Comparison of ENCODE assay signal across 34 mouse cellular contexts in genomic region chr1:172274116-172274515, GRCm38 (mm10). TPM values are rescaled to one million over a fixed set of nuclear protein-coding genes. Genes with fewer than 3 reads are reported as not detected.
DNase-seq lines count a peak whose midpoint lies in the region; ATAC-seq and TF ChIP-seq lines count a peak whose summit lies in the region.
"Had no signal": no experiment of that assay in that cellular context is flagged by ENCODE, and none has a peak within 500 bp of the region (broad histone marks: within the 10 kb centered on the region; RNA-seq: fewer than 3 reads in every experiment).

No protein-coding gene starts in this region.

- peak; percentile 23 for DNase-seq in gastrocnemius, adult 2 months
- DNase-seq in gastrocnemius, postnatal 14 days, result no peak
- DNase-seq in kidney, adult 8-10 months, result peak; percentile 28 to 38
- DNase-seq in kidney, adult 18-20 months, result no peak
- DNase-seq in liver, postnatal 0 days, result peak; percentile 13
- DNase-seq in ovary, postnatal 36 days (ENCODE audit: low spot score), result no peak
- DNase-seq: adrenal gland, postnatal 14 days; cerebellum, adult 8-10 months; embryo, embryonic 11 days; liver; lung, adult 18-20 months; lung, postnatal 4 days; thymus, adult 2 months; thymus, postnatal 36 days had no signal

- H3K4me1 ChIP-seq in liver, postnatal 0 days (ENCODE audit: insufficient read depth), result peaks cover 7% of the 10 kb centered on the region; the same call in 1 of the 2 replicates
- H3K4me1 ChIP-seq in liver, embryonic 12.5 days, result no peaks in the 10 kb centered on the region
- H3K4me1 ChIP-seq: embryonic facial prominence, embryonic 12.5 days had no signal

- ATAC-seq in liver, postnatal 0 days, result peak; percentile 50; the same call in 1 of the 2 replicates
- ATAC-seq in liver, embryonic 12.5 days, result no peak
- ATAC-seq: CD4-positive, CD25-positive, alpha-beta regulatory T cell, adult 4 months; forebrain, embryonic 16.5 days; hindbrain, embryonic 16.5 days; intestine, postnatal 0 days; lung, postnatal 0 days; midbrain, embryonic 13.5 days had no signal

- intact Hi-C loops in gastrocnemius, adult 2 months (cut with DNase I), result no loop called here
- intact Hi-C loops in gastrocnemius, postnatal 14 days (cut with DNase I; ENCODE audit: low total_unique reads), result no loop called here

- H3K36me3 ChIP-seq in liver, postnatal 0 days (replicated peaks; ENCODE audit: insufficient read depth, low read length), result no peaks in the 10 kb centered on the region
- H3K36me3 ChIP-seq in liver, embryonic 12.5 days, result no peaks in the 10 kb centered on the region
- H3K36me3 ChIP-seq: embryonic facial prominence, embryonic 12.5 days; hindbrain, embryonic 10.5 days; midbrain, embryonic 13.5 days; neural tube, embryonic 13.5 days had no signal

- H3K9me3 ChIP-seq in liver, postnatal 0 days (ENCODE audit: low read length), result no peaks in the 10 kb centered on the region
- no peaks in the 10 kb centered on the region for H3K9me3 ChIP-seq in liver, embryonic 12.5 days (replicated peaks)
- H3K9me3 ChIP-seq: embryonic facial prominence, embryonic 12.5 days; hindbrain, embryonic 10.5 days; megakaryocyte, embryonic 14.5 days; midbrain, embryonic 13.5 days; neural tube, embryonic 13.5 days had no signal

- H3K27me3 ChIP-seq in liver, postnatal 0 days (ENCODE audit: insufficient read depth, low read length), result no peaks in the 10 kb centered on the region
- no peaks in the 10 kb centered on the region for H3K27me3 ChIP-seq in liver, embryonic 12.5 days (replicated peaks)
- H3K27me3 ChIP-seq: embryonic facial prominence, embryonic 12.5 days; neural tube, embryonic 13.5 days had no signal

- H3K9ac ChIP-seq in liver, postnatal 0 days (replicated peaks), result no peak overlapping the region
- H3K9ac ChIP-seq in liver, embryonic 12.5 days, result no peak overlapping the region
- H3K9ac ChIP-seq: embryonic facial prominence, embryonic 12.5 days; midbrain, embryonic 13.5 days; neural tube, embryonic 13.5 days had no signal

- H3K27ac ChIP-seq in gastrocnemius, adult 2 months, result peak overlapping the region; percentile 72; the same call in 1 of the 2 replicates
- no peak overlapping the region for H3K27ac ChIP-seq in liver, postnatal 0 days (ENCODE audit: low read depth)
- no peak overlapping the region for H3K27ac ChIP-seq in liver, embryonic 12.5 days
- H3K27ac ChIP-seq: embryonic facial prominence, embryonic 12.5 days; hindbrain, embryonic 10.5 days; midbrain, embryonic 13.5 days; neural tube, embryonic 13.5 days had no signal

- no peak overlapping the region for H3K4me2 ChIP-seq in liver, postnatal 0 days (ENCODE audit: low read depth, low read length)
- H3K4me2 ChIP-seq in liver, embryonic 12.5 days, result no peak overlapping the region
- H3K4me2 ChIP-seq: embryonic facial prominence, embryonic 12.5 days; midbrain, embryonic 13.5 days; neural tube, embryonic 13.5 days had no signal

- TF ChIP-seq CTCF in gastrocnemius, adult 2 months (IDR thresholded peaks at IDR 0.05), result no peak
- no peak for TF ChIP-seq CTCF in liver, postnatal 0 days (IDR thresholded peaks at IDR 0.05; ENCODE audit: low read depth)

- WGBS in liver, postnatal 0 days (ENCODE audit: insufficient replicate concordance), result 59% methylated on average over 5 of the region's 5 CpGs
- 61% methylated on average over 5 of the region's 5 CpGs for WGBS in liver, embryonic 12.5 days (ENCODE audit: insufficient replicate concordance)

- H3K4me3 ChIP-seq in gastrocnemius, adult 2 months, result no peak overlapping the region
- no peak overlapping the region for H3K4me3 ChIP-seq in liver, postnatal 0 days (ENCODE audit: low read depth, low read length)
- H3K4me3 ChIP-seq in liver, embryonic 12.5 days, result no peak overlapping the region
- H3K4me3 ChIP-seq: embryonic facial prominence, embryonic 12.5 days; hindbrain, embryonic 10.5 days; megakaryocyte, embryonic 14.5 days; midbrain, embryonic 13.5 days; neural tube, embryonic 13.5 days had no signal

- TF ChIP-seq EP300 in liver, postnatal 0 days (IDR thresholded peaks at IDR 0.05; ENCODE audit: low read depth), result no peak

RNA-seq across cellular contexts. Expression of gene Igsf8, which starts 12.7 kb away (rescaled TPM):
- total RNA-seq in gastrocnemius, adult 2 months (2021), result 1 to 10 TPM; 7.4 to 8.3 TPM
- 10 to 100 TPM; 11.1 to 12.5 TPM for total RNA-seq in gastrocnemius, postnatal 14 days (2021)
- 12.8 and 13.1 TPM in 2 replicates for polyA plus RNA-seq in liver, postnatal 0 days (2015; fragmentation: Nextera tagmentation; extraction: Ambion mirVana)
- 19.0 and 20.5 TPM in 2 replicates for polyA plus RNA-seq in liver, embryonic 12.5 days (2016; fragmentation: Nextera tagmentation; extraction: Ambion mirVana)

RNA-seq across cellular contexts. Expression of gene Atp1a4, which starts 15.9 kb away (rescaled TPM):
- total RNA-seq in gastrocnemius, adult 2 months (2021), result under 1 TPM; 0.20 to 0.43 TPM
- total RNA-seq in gastrocnemius, postnatal 14 days (2021), result under 1 TPM; 0.66 to 0.96 TPM
- 0.04 and 0.08 TPM in 2 replicates for polyA plus RNA-seq in liver, postnatal 0 days (2015; fragmentation: Nextera tagmentation; extraction: Ambion mirVana)
- polyA plus RNA-seq in liver, embryonic 12.5 days (2016; fragmentation: Nextera tagmentation; extraction: Ambion mirVana), result not detected in 2 replicates
- total RNA-seq: granulocyte monocyte progenitor cell, adult 5-6 weeks; heart, postnatal 14 days; layer of hippocampus, adult 18-20 months; layer of hippocampus, postnatal 10 days; left cerebral cortex, adult 18-20 months; left cerebral cortex, postnatal 14 days had no signal
- polyA plus RNA-seq: CD4-positive, CD25-positive, alpha-beta regulatory T cell, adult 4 months; embryonic facial prominence, embryonic 12.5 days; forebrain, embryonic 16.5 days; hindbrain, embryonic 10.5 days; hindbrain, embryonic 16.5 days; intestine, postnatal 0 days; limb, embryonic 11.5 days; midbrain, embryonic 13.5 days; neural tube, embryonic 13.5 days had no signal

RNA-seq across cellular contexts. Expression of gene Atp1a2, which starts 23.7 kb away (rescaled TPM):
- 1,000 to 10,000 TPM in 1 of 2 experiments, 100 to 1,000 TPM in 1; 838 to 1,060 TPM for total RNA-seq in gastrocnemius, adult 2 months (2021)
- total RNA-seq in gastrocnemius, postnatal 14 days (2021), result 1,000 to 10,000 TPM in 1 of 2 experiments, 100 to 1,000 TPM in 1; 826 to 1,026 TPM
- polyA plus RNA-seq in liver, postnatal 0 days (2015; fragmentation: Nextera tagmentation; extraction: Ambion mirVana), result 0.29 and 1.4 TPM in 2 replicates
- 0.24 and 0.36 TPM in 2 replicates for polyA plus RNA-seq in liver, embryonic 12.5 days (2016; fragmentation: Nextera tagmentation; extraction: Ambion mirVana)
- total RNA-seq: granulocyte monocyte progenitor cell, adult 5-6 weeks had no signal

RNA-seq across cellular contexts. Expression of gene Casq1, which starts 54.4 kb away (rescaled TPM):
- total RNA-seq in gastrocnemius, adult 2 months (2021), result 1,000 to 10,000 TPM; 2,819 to 3,581 TPM
- 1,000 to 10,000 TPM; 6,638 to 7,021 TPM for total RNA-seq in gastrocnemius, postnatal 14 days (2021)
- polyA plus RNA-seq in liver, postnatal 0 days (2015; fragmentation: Nextera tagmentation; extraction: Ambion mirVana), result 0.61 and 9.1 TPM in 2 replicates
- polyA plus RNA-seq in liver, embryonic 12.5 days (2016; fragmentation: Nextera tagmentation; extraction: Ambion mirVana), result 0.08 and 0.32 TPM in 2 replicates
- total RNA-seq: granulocyte monocyte progenitor cell, adult 5-6 weeks had no signal
- polyA plus RNA-seq: CD4-positive, CD25-positive, alpha-beta regulatory T cell, adult 4 months had no signal

RNA-seq across cellular contexts. Expression of gene Kcnj9, which starts 55.0 kb away (rescaled TPM):
- not detected for total RNA-seq in gastrocnemius, adult 2 months (2021)
- total RNA-seq in gastrocnemius, postnatal 14 days (2021), result not detected
- 0.07 TPM in 2 replicates for polyA plus RNA-seq in liver, postnatal 0 days (2015; fragmentation: Nextera tagmentation; extraction: Ambion mirVana)
- polyA plus RNA-seq in liver, embryonic 12.5 days (2016; fragmentation: Nextera tagmentation; extraction: Ambion mirVana), result not detected in 2 replicates
- total RNA-seq: gastrocnemius, adult 8-10 months; granulocyte monocyte progenitor cell, adult 5-6 weeks; heart, postnatal 14 days had no signal
- polyA plus RNA-seq: CD4-positive, CD25-positive, alpha-beta regulatory T cell, adult 4 months; heart, embryonic 14.5 days; limb, embryonic 11.5 days; lung, postnatal 0 days had no signal

Comparison
In these comparisons a context has a peak if more than half of its experiments do, and no peak if none do; other contexts are left out.
1. DNase-seq: peak in gastrocnemius, adult 2 months (single experiment), kidney, adult 8-10 months (2 of 2) and liver, postnatal 0 days (single experiment); none in gastrocnemius, postnatal 14 days (single experiment), kidney, adult 18-20 months (single experiment) and ovary, postnatal 36 days (single experiment).